Mouse (Mus musculus) CH12.LX (cell line): Measurements from ENCODE around the gene Prr5. TPM values are rescaled to one million over a fixed set of nuclear protein-coding genes. Genes with fewer than 3 reads are reported as not detected.

Experiments
- DNase-seq: peaks from one replicate; pipeline ENCODE4 v3.0.0-alpha.2; 2013; ENCODE audit errors: extremely low read depth
- H3K27ac ChIP-seq: 2 replicates; pipeline ENCODE4 v1.5.1; 2012; ENCODE audit warnings: low read depth, mild to moderate bottlenecking, control low read depth, moderate library complexity; ENCODE audit not compliant: insufficient read depth
- H3K27me3 ChIP-seq: replicated peaks from 2 replicates; pipeline ENCODE3; 2012; ENCODE audit warnings: inconsistent platforms
- H3K36me3 ChIP-seq, 2 experiments: replicated peaks in 1 of 2; 2 replicates each; pipeline versions ENCODE3 to v1.6.1; 2012; ENCODE audit warnings: inconsistent platforms in 1 of 2, low read length in 1 of 2, mild to moderate bottlenecking in 1 of 2, mixed read lengths in 1 of 2, moderate library complexity in 1 of 2; ENCODE audit not compliant: control insufficient read depth in 1 of 2, insufficient read depth in 1 of 2
- H3K4me1 ChIP-seq, 2 experiments: 2 replicates each; pipeline ENCODE4 v1.6.1; 2012; ENCODE audit warnings: inconsistent platforms in 1 of 2, moderate library complexity in 1 of 2; ENCODE audit not compliant: insufficient read depth in 2 of 2, control insufficient read depth in 1 of 2
- H3K4me2 ChIP-seq: 2 replicates; pipeline ENCODE4 v1.6.1; 2012; ENCODE audit warnings: low read depth, mild to moderate bottlenecking, control low read depth; ENCODE audit not compliant: poor library complexity, insufficient read depth, severe bottlenecking
- H3K4me3 ChIP-seq, 3 experiments: fragments of 150-350 bp in 1 of 3; sonication (generic) in 1 of 3; replicated peaks in 1 of 3; 2 replicates each; pipeline versions ENCODE3 to v1.5.1; 2011 to 2012; ENCODE audit warnings: low read depth in 2 of 3, low read length in 2 of 3, mild to moderate bottlenecking in 2 of 3, moderate library complexity in 2 of 3, control low read depth in 1 of 3, improper control_type of control experiment in 1 of 3, inconsistent platforms in 1 of 3, mixed read lengths in 1 of 3; ENCODE audit not compliant: poor library complexity in 1 of 3
- H3K79me2 ChIP-seq: replicated peaks from 2 replicates; pipeline ENCODE4 v1.6.1; 2012; ENCODE audit warnings: mild to moderate bottlenecking, moderate library complexity; ENCODE audit not compliant: control insufficient read depth, poor library complexity, insufficient read depth, severe bottlenecking; ENCODE audit errors: extremely low read depth
- H3K9ac ChIP-seq: 2 replicates; pipeline ENCODE4 v1.6.1; 2012; ENCODE audit warnings: low read depth, mild to moderate bottlenecking, control low read depth, moderate library complexity; ENCODE audit not compliant: insufficient read depth
- H3K9me3 ChIP-seq: replicated peaks from 2 replicates; pipeline ENCODE3; 2012; ENCODE audit warnings: low read length, inconsistent platforms, mixed read lengths
- SIN3A ChIP-seq: IDR thresholded peaks from 2 replicates; pipeline ENCODE4 v1.6.1; 2012; ENCODE audit warnings: low read length, improper control_type of control experiment, inconsistent platforms
- dilution Hi-C: fragments of 300-500 bp; cut with MboI; formaldehyde crosslinking; loops from 2 replicates; pipeline ENCODE4 v1.14.3; 2020; ENCODE audit warnings: low sequenced_read_pairs; ENCODE audit not compliant: extremely low pct_unique_long_range_greater_than_20kb, extremely low pct_ligation_motif_present
- in situ Hi-C: fragments of 300-500 bp; cut with MboI; formaldehyde crosslinking; loops from 3 replicates; pipeline ENCODE4 v1.14.3; 2019; ENCODE audit warnings: low sequenced_read_pairs, low pct_ligation_motif_present, low pct_unique_long_range_greater_than_20kb, mixed read lengths
- polyA plus RNA-seq: library from polyadenylated mRNA; unstranded; fragments of >175 nt; gene quantifications from 2 replicates; pipeline ENCODE4 v1.2.1, GENCODE M21; 2012; ENCODE audit warnings: low read depth; ENCODE audit not compliant: insufficient read length
- total RNA-seq, 2 experiments: library from RNA; depleted of rRNA; stranded (reverse); fragments of 300-350 nt in 1 of 2; fragments of >200 nt in 1 of 2; gene quantifications; 2 replicates each; pipeline ENCODE4 v1.2.3; 2012 to 2014

The Prr5 gene
- total and polyA plus RNA-seq, 3 experiments, result 11.6 to 68.2 (median 19.7) TPM

DNA sequence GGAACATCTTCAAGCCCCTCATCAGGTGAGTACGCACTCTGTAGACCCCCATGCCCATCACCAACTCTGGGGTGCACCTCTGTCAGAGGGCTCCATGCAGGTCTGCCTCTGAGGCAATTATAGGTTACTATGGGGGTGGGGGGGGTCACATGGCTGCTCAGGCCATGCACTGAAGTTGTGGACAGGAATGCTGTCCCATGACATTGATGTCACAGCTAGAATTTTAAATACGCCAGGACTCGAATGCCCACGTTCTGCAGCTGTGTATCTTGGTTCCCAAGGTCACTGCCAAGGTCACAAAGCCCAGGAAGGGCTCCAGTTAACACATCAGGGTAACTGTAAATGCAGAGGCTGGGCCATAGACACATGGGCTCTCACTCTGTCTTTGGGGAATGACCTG lies 76.4 kb downstream of the Prr5 start:
- no peak for TF ChIP-seq SIN3A
- TF ChIP-seq, all 38 proteins: peak for 0
- no peaks in the 10 kb centered on the region for H3K36me3 ChIP-seq
- DNase-seq, result no peak
- H3K4me1 ChIP-seq, result peaks cover 2 to 3% of the 10 kb centered on the region in 2 experiments; a peak in 1 of 4 replicates
- no peak overlapping the region for H3K27ac ChIP-seq
- no peaks in the 10 kb centered on the region for H3K9me3 ChIP-seq
- peaks cover 12% of the 10 kb centered on the region for H3K27me3 ChIP-seq
- no peak overlapping the region for H3K9ac ChIP-seq
- no peak overlapping the region for H3K4me3 ChIP-seq
- dilution Hi-C loops, result no loop called here
- no peak overlapping the region for H3K4me2 ChIP-seq
- H3K79me2 ChIP-seq, result no peaks in the 10 kb centered on the region
- in situ Hi-C loops, result no loop called here

Other genes starting within 250 kb of the Prr5 start
- gene Shisal1, start 222.5 kb upstream of the Prr5 start, total RNA-seq (2012; rRNA removed), result not detected in 2 replicates
- gene Shisal1, start 222.5 kb upstream of the Prr5 start, total RNA-seq (2014; rRNA removed), result not detected in 2 replicates
- gene Shisal1, start 222.5 kb upstream of the Prr5 start, polyA plus RNA-seq, result not detected in 2 replicates
- not detected in 2 replicates for gene Rtl6, start 111.8 kb upstream of the Prr5 start, total RNA-seq (2012; rRNA removed)
- 0.04 TPM in 1 of 2 replicates, not detected in the other for gene Rtl6, start 111.8 kb upstream of the Prr5 start, total RNA-seq (2014; rRNA removed)
- gene Rtl6, start 111.8 kb upstream of the Prr5 start, polyA plus RNA-seq, result not detected in 2 replicates
- gene Arhgap8, start 50.4 kb downstream of the Prr5 start, total RNA-seq (2012; rRNA removed), result 0.08 TPM in 1 of 2 replicates, not detected in the other
- gene Arhgap8, start 50.4 kb downstream of the Prr5 start, total RNA-seq (2014; rRNA removed), result not detected in 2 replicates
- gene Arhgap8, start 50.4 kb downstream of the Prr5 start, polyA plus RNA-seq, result not detected in 2 replicates
- 2.2 TPM in 2 replicates for gene Phf21b, start 186.4 kb downstream of the Prr5 start, total RNA-seq (2012; rRNA removed)
- 1.3 and 3.0 TPM in 2 replicates for gene Phf21b, start 186.4 kb downstream of the Prr5 start, total RNA-seq (2014; rRNA removed)
- gene Phf21b, start 186.4 kb downstream of the Prr5 start, polyA plus RNA-seq, result 5.3 TPM in 2 replicates